Mouse (Mus musculus) forebrain, postnatal 0 days (tissue): Measurements from ENCODE around the gene Tuft1. TPM values are rescaled to one million over a fixed set of nuclear protein-coding genes. Genes with fewer than 3 reads are reported as not detected.

Experiments
- ATAC-seq: fragments of 200-750 bp; cut with Nextera tagmentation; 2 replicates; pipeline ENCODE4 v1.8.0; 2017; ENCODE audit warnings: mild to moderate bottlenecking, moderate library complexity
- DNase-seq: peaks from one replicate; pipeline ENCODE4 v3.0.0-alpha.2; 2015
- H3K27ac ChIP-seq: fragments of 300-500 bp; sonication (generic); 2 replicates; pipeline ENCODE4 v1.5.1; 2014; ENCODE audit warnings: low read depth, mild to moderate bottlenecking, antibody characterized with exemption, low read length, moderate library complexity, mixed read lengths
- H3K27me3 ChIP-seq: fragments of 300-500 bp; sonication (generic); 2 replicates; pipeline ENCODE4 v1.6.1; 2014; ENCODE audit warnings: mild to moderate bottlenecking, low read length, mixed read lengths; ENCODE audit not compliant: insufficient read depth
- H3K36me3 ChIP-seq: fragments of 300-500 bp; sonication (generic); 2 replicates; pipeline ENCODE4 v1.6.1; 2014; ENCODE audit warnings: mild to moderate bottlenecking, moderate library complexity; ENCODE audit not compliant: insufficient read depth
- H3K4me1 ChIP-seq: fragments of 300-500 bp; sonication (generic); 2 replicates; pipeline ENCODE4 v1.6.1; 2014; ENCODE audit warnings: antibody characterized with exemption; ENCODE audit not compliant: insufficient read depth
- H3K4me2 ChIP-seq: fragments of 300-500 bp; sonication (generic); 2 replicates; pipeline ENCODE4 v1.6.1; 2014; ENCODE audit warnings: low read depth, mild to moderate bottlenecking, moderate library complexity
- H3K4me3 ChIP-seq: fragments of 300-500 bp; sonication (generic); 2 replicates; pipeline ENCODE4 v1.5.1; 2014; ENCODE audit warnings: low read depth, low read length, mixed read lengths
- H3K9ac ChIP-seq: fragments of 300-500 bp; sonication (generic); 2 replicates; pipeline ENCODE4 v1.6.1; 2014; ENCODE audit warnings: mild to moderate bottlenecking
- H3K9me3 ChIP-seq: fragments of 300-500 bp; sonication (generic); 2 replicates; pipeline ENCODE4 v1.6.1; 2016; ENCODE audit warnings: low read length
- CTCF ChIP-seq: sonication (generic); IDR thresholded peaks from 2 replicates; pipeline ENCODE4 v1.5.1; 2016; ENCODE audit warnings: antibody characterized with exemption, control low read depth, low read depth
- WGBS: fragments of 180-500 bp; shearing (Covaris S2); extraction: QIAGEN DNeasy Blood & Tissue Kit; methylation state at CpG from one replicate; pipeline ENCODE4 v1.1.7; 2014; 5-methylcytosine and 5-hydroxymethylcytosine counted together
- polyA plus RNA-seq: library from polyadenylated mRNA; unstranded; fragments of >200 nt; fragmentation: Nextera tagmentation; extraction: Ambion mirVana; gene quantifications from 2 replicates; pipeline ENCODE4 v1.2.1, GENCODE M21; 2015
- total RNA-seq: library from RNA; depleted of rRNA; stranded (reverse); fragments of >200 nt; gene quantifications from 2 replicates; pipeline ENCODE4 v1.2.3, GENCODE M21; 2014

Tuft1 gene
- total and polyA plus RNA-seq, 2 experiments from 2014 or later, result 5.7 to 7.6 TPM

- Histone ChIP-seq H3K27me3 (no peaks in the 10 kb centered on the region), H3K4me1 (no peaks in the 10 kb centered on the region), H3K36me3 (no peaks in the 10 kb centered on the region), H3K27ac (no peak overlapping the region), H3K4me3 (no peak overlapping the region), H3K4me2 (no peak overlapping the region), H3K9me3 (no peaks in the 10 kb centered on the region), H3K9ac (no peak overlapping the region)
- no peak for TF ChIP-seq CTCF
- ATAC-seq (no peak), DNase-seq (no peak)
- WGBS, result 80% methylated on average over 3 of the region's 3 CpGs
Measured at GRCm38 (mm10) chr3:94629876-94630275, 28.8 kb downstream of the Tuft1 start.

GRCm38 (mm10) chr3:94628712-94629111, 30.0 kb downstream of the Tuft1 start:
- WGBS, result 92% methylated on average over 5 of the region's 5 CpGs
- TF ChIP-seq CTCF, result no peak
- ATAC-seq, result no peak

GRCm38 (mm10) chr3:94624281-94624680, 34.4 kb downstream of the Tuft1 start:
- 94% methylated on average over 4 of the region's 4 CpGs for WGBS
- ATAC-seq, result no peak
- DNase-seq, result no peak
- H3K9me3 ChIP-seq, result no peaks in the 10 kb centered on the region
- H3K36me3 ChIP-seq, result no peaks in the 10 kb centered on the region
- H3K4me2 ChIP-seq, result no peak overlapping the region
- no peak overlapping the region for H3K9ac ChIP-seq
- H3K27me3 ChIP-seq, result no peaks in the 10 kb centered on the region
- no peaks in the 10 kb centered on the region for H3K4me1 ChIP-seq
- no peak overlapping the region for H3K4me3 ChIP-seq
- no peak overlapping the region for H3K27ac ChIP-seq
- no peak for TF ChIP-seq CTCF

More at GRCm38 (mm10) chr3:94628712-94629111, 30.0 kb downstream of the Tuft1 start:
- Histone ChIP-seq H3K4me2 (no peak overlapping the region), H3K9ac (no peak overlapping the region), H3K36me3 (no peaks in the 10 kb centered on the region), H3K27me3 (no peaks in the 10 kb centered on the region), H3K27ac (no peak overlapping the region), H3K4me3 (no peak overlapping the region), H3K9me3 (no peaks in the 10 kb centered on the region), H3K4me1 (no peaks in the 10 kb centered on the region)
- DNase-seq, result no peak

- Histone ChIP-seq H3K9me3 (no peaks in the 10 kb centered on the region), H3K27me3 (no peaks in the 10 kb centered on the region), H3K4me3 (no peak overlapping the region), H3K4me2 (no peak overlapping the region), H3K9ac (no peak overlapping the region), H3K4me1 (no peaks in the 10 kb centered on the region), H3K36me3 (no peaks in the 10 kb centered on the region), H3K27ac (no peak overlapping the region)
- TF ChIP-seq CTCF, result no peak
- 94% methylated on average over 10 of the region's 10 CpGs for WGBS
- DNase-seq (no peak), ATAC-seq (no peak)
Measured at GRCm38 (mm10) chr3:94622550-94622949, 36.1 kb downstream of the Tuft1 start.

- no peak for ATAC-seq
- no peak for TF ChIP-seq CTCF
- H3K27ac ChIP-seq, result no peak overlapping the region
- H3K9ac ChIP-seq, result no peak overlapping the region
- no peak overlapping the region for H3K4me3 ChIP-seq
- 83% methylated on average over 11 of the region's 11 CpGs for WGBS
- no peaks in the 10 kb centered on the region for H3K4me1 ChIP-seq
- DNase-seq, result no peak
- no peaks in the 10 kb centered on the region for H3K9me3 ChIP-seq
- no peaks in the 10 kb centered on the region for H3K27me3 ChIP-seq
- H3K36me3 ChIP-seq, result no peaks in the 10 kb centered on the region
- no peak overlapping the region for H3K4me2 ChIP-seq
Measured at GRCm38 (mm10) chr3:94621740-94622507, 36.7 kb downstream of the Tuft1 start.

GRCm38 (mm10) chr3:94616717-94617116, 42.0 kb downstream of the Tuft1 start:
- DNase-seq, result no peak
- peak; percentile 49 for TF ChIP-seq CTCF
- no peak overlapping the region for H3K9ac ChIP-seq
- no peak overlapping the region for H3K4me2 ChIP-seq
- no peak overlapping the region for H3K4me3 ChIP-seq
- WGBS, result 66% methylated on average over 4 of the region's 4 CpGs
- H3K27me3 ChIP-seq, result no peaks in the 10 kb centered on the region
- H3K9me3 ChIP-seq, result no peaks in the 10 kb centered on the region
- H3K36me3 ChIP-seq, result no peaks in the 10 kb centered on the region
- H3K27ac ChIP-seq, result no peak overlapping the region
- no peak for ATAC-seq
- peaks cover 1% of the 10 kb centered on the region; the same call in 1 of the 2 replicates for H3K4me1 ChIP-seq

- no peak overlapping the region for H3K4me2 ChIP-seq
- DNase-seq (no peak), ATAC-seq (no peak)
- no peak for TF ChIP-seq CTCF
- no peaks in the 10 kb centered on the region for H3K9me3 ChIP-seq
- no peak overlapping the region for H3K9ac ChIP-seq
- H3K4me1 ChIP-seq, result peaks cover 7% of the 10 kb centered on the region; the same call in 1 of the 2 replicates
- no peaks in the 10 kb centered on the region for H3K27me3 ChIP-seq
- no peaks in the 10 kb centered on the region for H3K36me3 ChIP-seq
- 65% methylated on average over 7 of the region's 7 CpGs for WGBS
- no peak overlapping the region for H3K4me3 ChIP-seq
- no peak overlapping the region for H3K27ac ChIP-seq
Measured at GRCm38 (mm10) chr3:94613258-94613878, 45.3 kb downstream of the Tuft1 start.
